23 mouse cellular contexts compared by ENCODE assay signal in genomic region chr10:43123422-43123821, GRCm38 (mm10). TPM values are rescaled to one million over a fixed set of nuclear protein-coding genes. Genes with fewer than 3 reads are reported as not detected.
DNase-seq lines count a peak whose midpoint lies in the region; TF ChIP-seq lines count a peak whose summit lies in the region.
"Had no signal": no experiment of that assay in that cellular context is flagged by ENCODE, and none has a peak within 500 bp of the region (broad histone marks: within the 10 kb centered on the region; RNA-seq: fewer than 3 reads in every experiment).

No protein-coding gene starts in this region.

- no peaks in the 10 kb centered on the region for H3K4me1 ChIP-seq in liver, adult 2 months (ENCODE audit: control insufficient read depth, insufficient read depth, low read length)
- H3K4me1 ChIP-seq in CH12.LX (ENCODE audit: control insufficient read depth in 1 of 2, insufficient read depth in 2 of 2), result peaks cover 8 to 35% of the 10 kb centered on the region in 2 experiments; a peak in 3 of 4 replicates

- TF ChIP-seq RAD21 in CH12.LX (IDR thresholded peaks at IDR 0.05; ENCODE audit: low read depth, low read length), result no peak

- H3K36me3 ChIP-seq in liver, adult 2 months (ENCODE audit: control insufficient read depth, insufficient read depth, low read length), result no peaks in the 10 kb centered on the region
- H3K36me3 ChIP-seq in CH12.LX (replicated peaks in 1 of 2; ENCODE audit: control insufficient read depth in 1 of 2, insufficient read depth in 1 of 2, low read length in 1 of 2), result no peaks in the 10 kb centered on the region

- no peaks in the 10 kb centered on the region for H3K27me3 ChIP-seq in liver, adult 2 months (ENCODE audit: control insufficient read depth, insufficient read depth, low read length)
- no peaks in the 10 kb centered on the region for H3K27me3 ChIP-seq in CH12.LX (replicated peaks)
- H3K27me3 ChIP-seq: embryonic facial prominence, embryonic 13.5 days; forebrain, embryonic 13.5 days; hindbrain, embryonic 13.5 days had no signal

- no peak overlapping the region for H3K4me2 ChIP-seq in CH12.LX (ENCODE audit: insufficient read depth, low read depth, poor library complexity, severe bottlenecking)
- H3K4me2 ChIP-seq: embryonic facial prominence, embryonic 13.5 days; forebrain, embryonic 13.5 days; hindbrain, embryonic 13.5 days had no signal

- TF ChIP-seq POLR2A in liver, adult 2 months (IDR thresholded peaks at IDR 0.05; ENCODE audit: extremely low read depth, insufficient read depth, low read length), result no peak
- TF ChIP-seq POLR2A in CH12.LX (IDR thresholded peaks at IDR 0.05; ENCODE audit: low read depth, low read length), result no peak

- no peak overlapping the region for H3K4me3 ChIP-seq in liver, adult 2 months (ENCODE audit: insufficient read depth, low read depth, low read length)
- no peak overlapping the region for H3K4me3 ChIP-seq in CH12.LX (replicated peaks in 1 of 3; ENCODE audit: low read depth in 2 of 3, low read length in 2 of 3, poor library complexity in 1 of 3)
- H3K4me3 ChIP-seq: embryonic facial prominence, embryonic 13.5 days; forebrain, embryonic 13.5 days; gastrocnemius, adult 2 months; hindbrain, embryonic 13.5 days had no signal

- no peaks in the 10 kb centered on the region for H3K79me2 ChIP-seq in liver, adult 2 months (ENCODE audit: control insufficient read depth, insufficient read depth, low read length)
- no peaks in the 10 kb centered on the region for H3K79me2 ChIP-seq in CH12.LX (replicated peaks; ENCODE audit: control insufficient read depth, extremely low read depth, insufficient read depth, poor library complexity, severe bottlenecking)

- H3K9me3 ChIP-seq in CH12.LX (replicated peaks; ENCODE audit: low read length), result no peaks in the 10 kb centered on the region
- H3K9me3 ChIP-seq: embryonic facial prominence, embryonic 13.5 days; forebrain, embryonic 13.5 days; hindbrain, embryonic 13.5 days had no signal

- no peak overlapping the region for H3K27ac ChIP-seq in liver, adult 2 months (replicated peaks; ENCODE audit: insufficient read depth, low read depth, low read length)
- H3K27ac ChIP-seq in CH12.LX (ENCODE audit: insufficient read depth, low read depth), result no peak overlapping the region
- H3K27ac ChIP-seq: embryonic facial prominence, embryonic 13.5 days; gastrocnemius, adult 2 months; hindbrain, embryonic 13.5 days; hindbrain, postnatal 0 days had no signal

- in situ Hi-C loops in CH12.LX (cut with MboI; ENCODE audit: low pct_ligation_motif_present, low pct_unique_long_range_greater_than_20kb, low sequenced_read_pairs), result no loop called here

- 80% methylated on average over 6 of the region's 6 CpGs for WGBS in liver, adult 2 months
- 45% methylated on average over 6 of the region's 6 CpGs for WGBS in large intestine, adult 2 months

- no peak for TF ChIP-seq CTCF in liver, adult 2 months (IDR thresholded peaks at IDR 0.05; ENCODE audit: low read depth, low read length)
- TF ChIP-seq CTCF in CH12.LX (conservative IDR thresholded peaks at IDR 0.05 in 1 of 2, IDR thresholded peaks at IDR 0.05 in 1 of 2; ENCODE audit: low read depth in 2 of 2, low read length in 2 of 2), result no peak

- no peak for TF ChIP-seq EP300 in CH12.LX (IDR thresholded peaks at IDR 0.05; ENCODE audit: low read length)

- dilution Hi-C loops in CH12.LX (cut with MboI; ENCODE audit: extremely low pct_ligation_motif_present, extremely low pct_unique_long_range_greater_than_20kb, low sequenced_read_pairs), result no loop called here

- DNase-seq in liver, adult 2 months (ENCODE audit: extremely low read depth, low read depth, low spot score), result peak; percentile 12
- DNase-seq in liver (no peak), CH12.LX (ENCODE audit: extremely low read depth) (peak; percentile 50), MEL-GATA-1-ER (ENCODE audit: extremely low read depth, low read depth) (peak; percentile 67)
- peak; percentile 22 for DNase-seq in large intestine, adult 2 months (ENCODE audit: low read depth, low spot score)
- DNase-seq in layer of hippocampus, postnatal 14 days (ENCODE audit: low spot score in 2 of 2), result no peak
- no peak for DNase-seq in ovary, postnatal 14 days (ENCODE audit: low spot score)
- DNase-seq: adrenal gland, adult 2 months; adrenal gland, postnatal 36 days; B cell, adult 2 months; cerebellum, adult 11 months; cerebellum, adult 8-10 months; cerebellum, postnatal 25 days; gastrocnemius, adult 2 months; gastrocnemius, postnatal 25 days; heart, postnatal 10 days; heart, postnatal 4 days had no signal

- no peak overlapping the region for H3K9ac ChIP-seq in liver, adult 2 months (ENCODE audit: low read depth, low read length)
- H3K9ac ChIP-seq in CH12.LX (ENCODE audit: insufficient read depth, low read depth), result no peak overlapping the region; the same call in 1 of the 2 replicates
- H3K9ac ChIP-seq: embryonic facial prominence, embryonic 13.5 days; forebrain, embryonic 13.5 days; hindbrain, embryonic 13.5 days had no signal

TF ChIP-seq in CH12.LX, 34 proteins besides CTCF, POLR2A, EP300 and RAD21:
- TF ChIP-seq ELF1 (IDR thresholded peaks at IDR 0.05; ENCODE audit: low read depth, low read length), result no peak
- no peak for TF ChIP-seq MXI1 (IDR thresholded peaks at IDR 0.05; ENCODE audit: low read depth, low read length)
- TF ChIP-seq MAFK (IDR thresholded peaks at IDR 0.05; ENCODE audit: insufficient replicate concordance, low read length), result no peak
- no peak for TF ChIP-seq PAX5 (IDR thresholded peaks at IDR 0.05; ENCODE audit: low read length)
- no peak for TF ChIP-seq CHD2 (IDR thresholded peaks at IDR 0.05; ENCODE audit: low read length)
- no peak for TF ChIP-seq SIN3A (IDR thresholded peaks at IDR 0.05; ENCODE audit: low read length)
- TF ChIP-seq NRF1 (IDR thresholded peaks at IDR 0.05; ENCODE audit: low read depth, low read length), result no peak
- TF ChIP-seq HCFC1 (IDR thresholded peaks at IDR 0.05; ENCODE audit: low read depth, low read length), result no peak
- TF ChIP-seq MEF2A (IDR thresholded peaks at IDR 0.05; ENCODE audit: borderline replicate concordance, low read depth, low read length), result no peak
- TF ChIP-seq ZNF384 (IDR thresholded peaks at IDR 0.05; ENCODE audit: low read depth, low read length), result no peak
- TF ChIP-seq GABPA (IDR thresholded peaks at IDR 0.05; ENCODE audit: insufficient replicate concordance, low read depth, low read length), result no peak
- no peak for TF ChIP-seq IRF4 (IDR thresholded peaks at IDR 0.05; ENCODE audit: low read depth, low read length)
- no peak for TF ChIP-seq RCOR1 (conservative IDR thresholded peaks at IDR 0.05; ENCODE audit: low read depth, low read length)
- no peak for TF ChIP-seq POLR2AphosphoS2 (IDR thresholded peaks at IDR 0.05; ENCODE audit: low read depth, low read length)

RNA-seq across cellular contexts. Expression of gene Sobp, which starts 50.9 kb away (rescaled TPM):
- total RNA-seq in liver, adult 2 months (2014; rRNA removed), result not detected in 2 replicates
- polyA plus RNA-seq in liver, adult 2 months (2012; rRNA removed), result 0.01 and 0.05 TPM in 2 replicates
- total RNA-seq in CH12.LX (2012; rRNA removed), result 0.04 TPM in 2 replicates
- total RNA-seq in CH12.LX (2014; rRNA removed), result 0.08 and 0.22 TPM in 2 replicates
- 0.56 and 0.77 TPM in 2 replicates for polyA plus RNA-seq in CH12.LX (2012; ENCODE audit: insufficient read length, low read depth)
- polyA plus RNA-seq in large intestine, adult 2 months (2012; rRNA removed), result 0.52 and 0.57 TPM in 2 replicates
- 10 to 100 TPM; 80.1 to 85.0 TPM for total RNA-seq in layer of hippocampus, postnatal 14 days (2021)
- total RNA-seq: granulocyte monocyte progenitor cell, adult 5-6 weeks had no signal
- polyA plus RNA-seq: CD4-positive, CD25-positive, alpha-beta regulatory T cell, adult 4 months had no signal

RNA-seq across cellular contexts. Expression of gene 9030612E09Rik, which starts 51.1 kb away (rescaled TPM):
- not detected in 2 replicates for total RNA-seq in liver, adult 2 months (2014; rRNA removed)
- not detected in 2 replicates for polyA plus RNA-seq in liver, adult 2 months (2012; rRNA removed)
- not detected in 2 replicates for total RNA-seq in CH12.LX (2012; rRNA removed)
- 0.15 TPM in 1 of 2 replicates, not detected in the other for total RNA-seq in CH12.LX (2014; rRNA removed)
- polyA plus RNA-seq in CH12.LX (2012; ENCODE audit: insufficient read length, low read depth), result not detected in 2 replicates
- 0.19 and 0.29 TPM in 2 replicates for polyA plus RNA-seq in large intestine, adult 2 months (2012; rRNA removed)
- total RNA-seq in layer of hippocampus, postnatal 14 days (2021), result 1 to 10 TPM; 1.4 to 2.2 TPM
- total RNA-seq: granulocyte monocyte progenitor cell, adult 5-6 weeks had no signal
- polyA plus RNA-seq: CD4-positive, CD25-positive, alpha-beta regulatory T cell, adult 4 months had no signal

Comparison
In these comparisons a context has a peak if more than half of its experiments do, and no peak if none do; other contexts are left out.
1. DNase-seq: peak in liver, adult 2 months (single experiment), CH12.LX (single experiment), MEL-GATA-1-ER (single experiment) and large intestine, adult 2 months (single experiment); none in liver (single experiment), layer of hippocampus, postnatal 14 days (0 of 2) and ovary, postnatal 14 days (single experiment).
2. RNA of gene Sobp, which starts 50.9 kb away (total RNA-seq): 80.1 to 85.0 TPM in layer of hippocampus, postnatal 14 days; 0.04 to 0.22 TPM in CH12.LX and not detected in liver, adult 2 months; every median in the first group is over 10 times any median in the second.